Mouse (Mus musculus) erythroblast, embryonic 14.5 days (primary cell): ENCODE measurements around the gene Cenpu.

Experiments
- GATA1 ChIP-seq: IDR thresholded peaks from 2 replicates; pipeline ENCODE4 v1.6.1; 2012; ENCODE audit warnings: low read length, inconsistent platforms, mixed read lengths
- TAL1 ChIP-seq: IDR thresholded peaks from 3 replicates; pipeline ENCODE4 v1.6.1; 2012; ENCODE audit warnings: low read length, inconsistent platforms, mixed read lengths

GRCm38 (mm10) chr8:46627881-46628280 is 76.1 kb downstream of the Cenpu start:
- no peak for TF ChIP-seq GATA1
- no peak for TF ChIP-seq TAL1
